Mouse (Mus musculus): Measurements from ENCODE around the gene Asah2.

DNA sequence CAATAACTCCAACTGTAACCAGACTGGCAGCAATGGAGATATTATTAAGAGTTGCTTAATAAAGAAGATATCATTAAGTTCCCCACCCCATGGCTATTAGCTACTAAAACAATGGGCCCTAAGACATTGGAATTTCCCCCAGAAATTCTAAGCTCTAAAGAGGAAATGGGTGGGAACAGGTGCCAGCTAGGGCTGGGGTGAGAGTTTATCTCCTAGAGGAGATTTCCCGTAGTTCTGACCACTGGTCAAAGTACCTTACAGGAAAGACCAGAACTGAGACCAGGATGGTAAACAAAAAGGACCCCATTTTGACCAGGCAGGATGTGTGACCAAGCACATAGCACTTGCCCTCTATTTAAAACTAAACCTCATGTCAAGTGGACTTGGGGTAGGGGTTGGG is 52.3 kb downstream of the Asah2 start:
- TF ChIP-seq CTCF (conservative IDR thresholded peaks at IDR 0.05; ENCODE audit: insufficient read depth, insufficient read length, low read depth, low read length) (no peak), POLR2A (IDR thresholded peaks at IDR 0.05; ENCODE audit: low read depth, low read length) (no peak)
